Mouse (Mus musculus) heart, adult 11 months (tissue): Measurements from ENCODE around the gene Cuta.

Experiments used
- DNase-seq: peaks from one replicate; pipeline ENCODE4 v3.0.0; 2022

Gene Cuta

GRCm38 (mm10) chr17:26953726-26954125 is 14.4 kb upstream of the Cuta start:
- DNase-seq: no peak

GRCm38 (mm10) chr17:26953201-26953600 is 13.8 kb upstream of the Cuta start:
- peak; percentile 91 for DNase-seq

GRCm38 (mm10) chr17:26951952-26952877 is 12.8 kb upstream of the Cuta start:
- peak; percentile 94 for DNase-seq

- DNase-seq: peak; percentile 98
Observed at GRCm38 (mm10) chr17:26951406-26951805, 12.0 kb upstream of the Cuta start.

- DNase-seq: peak; percentile 93
Observed at GRCm38 (mm10) chr17:26950560-26951288, 11.4 kb upstream of the Cuta start.

GRCm38 (mm10) chr17:26949866-26950265 is 10.5 kb upstream of the Cuta start:
- no peak for DNase-seq

GRCm38 (mm10) chr17:26949051-26949577 is 9.7 kb upstream of the Cuta start:
- DNase-seq: peak; percentile 93

GRCm38 (mm10) chr17:26948316-26949050 is 9.1 kb upstream of the Cuta start:
- peak; percentile 97 for DNase-seq

GRCm38 (mm10) chr17:26947231-26948100 is 8.1 kb upstream of the Cuta start:
- DNase-seq: peak; percentile 85

GRCm38 (mm10) chr17:26946567-26946966 is 7.2 kb upstream of the Cuta start:
- DNase-seq: peak; percentile 98

- DNase-seq: peak; percentile 92
Observed at GRCm38 (mm10) chr17:26945824-26946495, 6.6 kb upstream of the Cuta start.

- no peak for DNase-seq
Observed at GRCm38 (mm10) chr17:26941841-26942570, 2.6 kb upstream of the Cuta start.

GRCm38 (mm10) chr17:26941031-26941789 is 1.8 kb upstream of the Cuta start, which contains the start of gene Syngap1:
TSS of gene Syngap1 (plus strand) at chr17:26941253.
- peak; percentile 96 for DNase-seq

GRCm38 (mm10) chr17:26939973-26940300 is 568 bp upstream of the Cuta start:
- DNase-seq: no peak

GRCm38 (mm10) chr17:26938731-26939130 is 638 bp downstream of the Cuta start:
- no peak for DNase-seq

GRCm38 (mm10) chr17:26937883-26938695 is 1.3 kb downstream of the Cuta start:
- peak; percentile 92 for DNase-seq

GRCm38 (mm10) chr17:26936921-26937695 is 2.3 kb downstream of the Cuta start:
- peak; percentile 95 for DNase-seq

- peak; percentile 92 for DNase-seq
Observed at GRCm38 (mm10) chr17:26936453-26936852, 2.9 kb downstream of the Cuta start.
